Mouse (Mus musculus): Measurements from ENCODE around the gene Vmn2r48.
"Not testable (repeated sequence)": the region's sequence is repeated elsewhere in the genome, so short reads cannot be mapped to it uniquely, and the experiment has no call there.

Gene Vmn2r48

DNA sequence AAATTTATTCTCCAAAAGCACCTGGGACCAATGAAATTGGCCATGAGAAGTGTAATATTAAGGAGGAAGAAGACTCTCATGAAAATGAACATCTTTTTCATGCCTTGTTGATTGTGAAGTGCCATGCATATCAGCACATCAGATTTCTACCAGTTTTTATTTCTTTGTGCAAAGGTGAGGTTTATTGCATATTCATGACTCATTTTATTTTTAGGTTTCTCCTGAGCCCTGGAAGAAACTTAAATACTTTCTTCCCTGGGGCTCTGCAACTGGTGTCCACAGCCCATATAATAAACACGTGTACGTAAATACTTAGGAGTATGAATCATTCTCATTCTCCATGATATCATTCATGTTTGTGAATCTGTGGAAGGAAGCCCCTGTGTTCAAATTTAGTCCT, at the start of gene Vmn2r48:
Gene Vmn2r48, minus strand, starts transcription at position 101 of the 400 bp plus-strand sequence.
- CTCF ChIA-PET = not testable (repeated sequence)

DNA sequence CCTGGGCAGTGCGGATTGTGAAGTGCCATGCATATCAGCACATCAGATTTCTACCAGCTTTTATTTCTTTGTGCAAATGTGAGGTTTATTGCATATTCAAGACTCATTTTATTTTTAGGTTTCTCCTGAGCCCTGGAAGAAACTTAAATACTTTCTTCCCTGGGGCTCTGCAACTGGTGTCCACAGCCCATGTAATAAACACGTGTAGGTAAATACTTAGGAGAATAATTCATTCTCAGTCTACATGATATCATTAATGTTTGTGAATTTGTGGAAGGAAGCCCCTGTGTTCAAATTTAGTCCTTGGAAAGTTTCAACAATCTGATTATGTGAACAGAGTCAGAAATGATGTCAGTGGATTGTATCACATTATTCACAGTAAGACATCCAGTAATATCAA, 38.8 kb upstream of the Vmn2r48 start, which contains the start of gene Vmn2r49:
Gene Vmn2r49, minus strand, starts transcription at position 101 of the 400 bp plus-strand sequence.
- CTCF ChIA-PET = not testable (repeated sequence)

Data from spleen, embryonic (tissue).